In genomic region chr7:143977491-143977830, GRCm38 (mm10) we compare ENCODE assay signal across 9 mouse cellular contexts. TPM values are rescaled to one million over a fixed set of nuclear protein-coding genes. Genes with fewer than 3 reads are reported as not detected.
A peak's percentile ranks its signal among the peaks of the same experiment; 100 is the strongest.
DNase-seq lines count a peak whose midpoint lies in the region; ATAC-seq and TF ChIP-seq lines count a peak whose summit lies in the region.
"Had no signal": no experiment of that assay in that cellular context is flagged by ENCODE, and none has a peak within 500 bp of the region (broad histone marks: within the 10 kb centered on the region; RNA-seq: fewer than 3 reads in every experiment).

No protein-coding gene starts in this region.

- no peak overlapping the region for H3K9ac ChIP-seq in liver, adult 2 months (ENCODE audit: low read depth, low read length)
- no peak overlapping the region for H3K9ac ChIP-seq in forebrain, embryonic 15.5 days (replicated peaks)
- no peak overlapping the region for H3K9ac ChIP-seq in liver, embryonic 11.5 days (ENCODE audit: low read depth, low read length)
- H3K9ac ChIP-seq in stomach, embryonic 14.5 days (replicated peaks; ENCODE audit: low read depth, low read length), result no peak overlapping the region

- H3K4me3 ChIP-seq in liver, adult 2 months (ENCODE audit: insufficient read depth, low read depth, low read length), result peak overlapping the region; percentile 67; the same call in 1 of the 2 replicates
- peak overlapping the region; percentile 51 for H3K4me3 ChIP-seq in forebrain, embryonic 15.5 days
- H3K4me3 ChIP-seq in liver, embryonic 11.5 days (ENCODE audit: low read depth, low read length), result peak overlapping the region; percentile 50
- peak overlapping the region; percentile 50 for H3K4me3 ChIP-seq in stomach, embryonic 14.5 days (ENCODE audit: low read depth, low read length)

- 9% methylated on average over 5 of the region's 5 CpGs for WGBS in liver, adult 2 months
- 17% methylated on average over 5 of the region's 5 CpGs for WGBS in forebrain, embryonic 15.5 days
- 14% methylated on average over 5 of the region's 5 CpGs for WGBS in liver, embryonic 11.5 days
- 13% methylated on average over 5 of the region's 5 CpGs for whole genome bisulfite sequencing in stomach, embryonic 14.5 days

- DNase-seq in liver, adult 2 months (ENCODE audit: extremely low read depth, low read depth, low spot score), result no peak
- no peak for DNase-seq in liver
- DNase-seq in liver, embryonic 11.5 days (ENCODE audit: low spot score), result no peak
- DNase-seq in urinary bladder, adult 2 months (ENCODE audit: low spot score), result no peak
- DNase-seq in left cerebral cortex, postnatal 14 days (ENCODE audit: low spot score in 2 of 2), result no peak
- DNase-seq in urinary bladder, postnatal 4 days (ENCODE audit: low spot score in 2 of 2), result no peak
- DNase-seq: thymus, adult 2 months had no signal

- intact Hi-C loops in left cerebral cortex, postnatal 14 days (cut with DNase I), result loop anchor here (5.0 kb wide), 1 partner anchor 95 kb away; no protein-coding TSS in a partner anchor

- H3K79me2 ChIP-seq in liver, adult 2 months (ENCODE audit: control insufficient read depth, insufficient read depth, low read length), result peaks cover 3% of the 10 kb centered on the region; the same call in 1 of the 2 replicates

- H3K4me2 ChIP-seq in forebrain, embryonic 15.5 days (replicated peaks), result peak overlapping the region; percentile 98
- peak overlapping the region; percentile 71 for H3K4me2 ChIP-seq in liver, embryonic 11.5 days
- peak overlapping the region; percentile 89 for H3K4me2 ChIP-seq in stomach, embryonic 14.5 days (replicated peaks; ENCODE audit: low read depth, low read length)

- H3K4me1 ChIP-seq in liver, adult 2 months (ENCODE audit: control insufficient read depth, insufficient read depth, low read length), result peaks cover 11% of the 10 kb centered on the region
- H3K4me1 ChIP-seq in forebrain, embryonic 15.5 days, result peaks cover 21% of the 10 kb centered on the region
- H3K4me1 ChIP-seq in liver, embryonic 11.5 days (replicated peaks; ENCODE audit: control insufficient read depth, insufficient read depth, low read length), result no peaks in the 10 kb centered on the region
- peaks cover 7% of the 10 kb centered on the region; the same call in 1 of the 2 replicates for H3K4me1 ChIP-seq in stomach, embryonic 14.5 days (ENCODE audit: control insufficient read depth, insufficient read depth, low read length)

- no peak for TF ChIP-seq CTCF in liver, adult 2 months (IDR thresholded peaks at IDR 0.05; ENCODE audit: low read depth, low read length)

- no peak for TF ChIP-seq POLR2A in liver, adult 2 months (IDR thresholded peaks at IDR 0.05; ENCODE audit: extremely low read depth, insufficient read depth, low read length)

- no peaks in the 10 kb centered on the region for H3K27me3 ChIP-seq in liver, adult 2 months (ENCODE audit: control insufficient read depth, insufficient read depth, low read length)
- peaks cover 49% of the 10 kb centered on the region for H3K27me3 ChIP-seq in forebrain, embryonic 15.5 days
- H3K27me3 ChIP-seq in liver, embryonic 11.5 days (replicated peaks; ENCODE audit: control insufficient read depth, insufficient read depth, low read length), result peaks cover 57% of the 10 kb centered on the region
- peaks cover 25% of the 10 kb centered on the region for H3K27me3 ChIP-seq in stomach, embryonic 14.5 days (ENCODE audit: control insufficient read depth, insufficient read depth, low read length)

- H3K27ac ChIP-seq in liver, adult 2 months (replicated peaks; ENCODE audit: insufficient read depth, low read depth, low read length), result no peak overlapping the region
- H3K27ac ChIP-seq in forebrain, embryonic 15.5 days (replicated peaks), result no peak overlapping the region
- no peak overlapping the region for H3K27ac ChIP-seq in liver, embryonic 11.5 days (ENCODE audit: low read depth, low read length)
- H3K27ac ChIP-seq in stomach, embryonic 14.5 days (ENCODE audit: low read length), result 0 out of 2 replicates have a peak overlapping the region, but pooled peaks have one; percentile 27

- ATAC-seq in forebrain, embryonic 15.5 days (replicated peaks), result no peak
- ATAC-seq in liver, embryonic 11.5 days (replicated peaks; ENCODE audit: low FRiP score), result no peak
- ATAC-seq in stomach, embryonic 14.5 days (ENCODE audit: insufficient number of reproducible peaks, insufficient read depth, low FRiP score, low read depth), result no peak; the same call in 1 of the 2 replicates

- no peaks in the 10 kb centered on the region for H3K36me3 ChIP-seq in liver, adult 2 months (ENCODE audit: control insufficient read depth, insufficient read depth, low read length)
- H3K36me3 ChIP-seq in forebrain, embryonic 15.5 days, result no peaks in the 10 kb centered on the region
- no peaks in the 10 kb centered on the region for H3K36me3 ChIP-seq in liver, embryonic 11.5 days (ENCODE audit: control insufficient read depth, insufficient read depth, low read length)
- no peaks in the 10 kb centered on the region for H3K36me3 ChIP-seq in stomach, embryonic 14.5 days (ENCODE audit: control insufficient read depth, insufficient read depth, low read length)

- no peaks in the 10 kb centered on the region for H3K9me3 ChIP-seq in forebrain, embryonic 15.5 days
- no peaks in the 10 kb centered on the region for H3K9me3 ChIP-seq in liver, embryonic 11.5 days (ENCODE audit: control insufficient read depth, low read length)
- no peaks in the 10 kb centered on the region for H3K9me3 ChIP-seq in stomach, embryonic 14.5 days (ENCODE audit: control insufficient read depth, low read depth, low read length)

RNA-seq across cellular contexts. Expression of gene Shank2, which starts 24.3 kb away (rescaled TPM):
- total RNA-seq in liver, adult 2 months (2014; rRNA removed), result 4.1 and 6.4 TPM in 2 replicates
- polyA plus RNA-seq in liver, adult 2 months (2012; rRNA removed), result 4.5 and 6.6 TPM in 2 replicates
- 7.6 and 7.9 TPM in 2 replicates for polyA plus RNA-seq in forebrain, embryonic 15.5 days (2015; fragmentation: Nextera tagmentation; extraction: Ambion mirVana)
- polyA plus RNA-seq in liver, embryonic 11.5 days (2014; fragmentation: Nextera tagmentation; extraction: Ambion mirVana), result 0.90 and 1.0 TPM in 2 replicates
- 1.2 and 1.3 TPM in 2 replicates for polyA plus RNA-seq in stomach, embryonic 14.5 days (2014; fragmentation: Nextera tagmentation; extraction: Ambion mirVana)
- polyA plus RNA-seq in urinary bladder, adult 2 months (2012; rRNA removed), result 5.4 and 6.9 TPM in 2 replicates
- total RNA-seq in left cerebral cortex, postnatal 14 days (2021), result 100 to 1,000 TPM; 170 to 187 TPM
